Mouse (Mus musculus) forebrain, embryonic 11.5 days (tissue): ENCODE results near the gene Gpr137. TPM values are rescaled to one million over a fixed set of nuclear protein-coding genes. Genes with fewer than 3 reads are reported as not detected.

Experiments used
- ATAC-seq: fragments of 200-750 bp; cut with Nextera tagmentation; replicated peaks from 2 replicates; pipeline ENCODE4 v1.8.0; 2017; ENCODE audit warnings: moderate TSS enrichment; ENCODE audit not compliant: low FRiP score
- DNase-seq: peaks from one replicate; pipeline ENCODE4 v3.0.0-alpha.2; 2017; ENCODE audit warnings: low spot score
- H3K27ac ChIP-seq: fragments of 300-500 bp; sonication (generic); 2 replicates; pipeline ENCODE4 v1.5.1; 2014; ENCODE audit warnings: low read depth, low read length
- H3K27me3 ChIP-seq: fragments of 300-500 bp; sonication (generic); 2 replicates; pipeline ENCODE4 v1.6.1; 2014; ENCODE audit warnings: mild to moderate bottlenecking, low read length, mixed read lengths; ENCODE audit not compliant: control insufficient read depth, insufficient read depth
- H3K36me3 ChIP-seq: fragments of 300-500 bp; sonication (generic); 2 replicates; pipeline ENCODE4 v1.6.1; 2014; ENCODE audit warnings: mild to moderate bottlenecking, low read length, moderate library complexity, mixed read lengths; ENCODE audit not compliant: control insufficient read depth, insufficient read depth
- H3K4me1 ChIP-seq: fragments of 300-500 bp; sonication (generic); replicated peaks from 2 replicates; pipeline ENCODE4 v1.6.1; 2014; ENCODE audit warnings: low read length, mixed read lengths; ENCODE audit not compliant: control insufficient read depth, insufficient read depth
- H3K4me2 ChIP-seq: fragments of 300-500 bp; sonication (generic); 2 replicates; pipeline ENCODE4 v1.6.1; 2014; ENCODE audit warnings: low read depth, mild to moderate bottlenecking, low read length, moderate library complexity, mixed read lengths; ENCODE audit not compliant: severe bottlenecking
- H3K4me3 ChIP-seq: fragments of 300-500 bp; sonication (generic); 2 replicates; pipeline ENCODE4 v1.5.1; 2014; ENCODE audit warnings: low read depth, low read length
- H3K9ac ChIP-seq: fragments of 300-500 bp; sonication (generic); 2 replicates; pipeline ENCODE4 v1.6.1; 2014; ENCODE audit warnings: low read length
- H3K9me3 ChIP-seq: fragments of 300-500 bp; sonication (generic); 2 replicates; pipeline ENCODE4 v1.6.1; 2016; ENCODE audit warnings: low read length, mixed read lengths; ENCODE audit not compliant: control insufficient read depth
- WGBS: fragments of 180-500 bp; shearing (Covaris S2); extraction: QIAGEN DNeasy Blood & Tissue Kit; methylation state at CpG from one replicate; pipeline ENCODE4 v1.1.7; 2014; 5-methylcytosine and 5-hydroxymethylcytosine counted together
- polyA plus RNA-seq: library from polyadenylated mRNA; unstranded; fragments of >200 nt; fragmentation: Nextera tagmentation; extraction: Ambion mirVana; gene quantifications from 2 replicates; pipeline ENCODE4 v1.2.1, GENCODE M21; 2014

Gpr137 gene
- polyA plus RNA-seq, 1 experiment from 2014 or later, result 32.7 TPM

GRCm38 (mm10) chr19:6969291-6969664 lies 27.0 kb upstream of the Gpr137 start:
- no peak overlapping the region for H3K27ac ChIP-seq
- peaks cover 2% of the 10 kb centered on the region; the same call in 1 of the 2 replicates for H3K27me3 ChIP-seq
- 1% methylated on average over 20 of the region's 20 CpGs for WGBS
- no peaks in the 10 kb centered on the region for H3K36me3 ChIP-seq
- no peaks in the 10 kb centered on the region for H3K9me3 ChIP-seq
- H3K4me1 ChIP-seq, result peaks cover 10% of the 10 kb centered on the region
- no peak; the same call in 1 of the 2 replicates for ATAC-seq
- DNase-seq, result no peak
- H3K4me3 ChIP-seq, result peak overlapping the region; percentile 45
- H3K4me2 ChIP-seq, result peak overlapping the region; percentile 51
- H3K9ac ChIP-seq, result peak overlapping the region; percentile 55

- Histone ChIP-seq H3K4me3 (peak overlapping the region; percentile 45), H3K27me3 (peaks cover 2% of the 10 kb centered on the region; the same call in 1 of the 2 replicates), H3K27ac (no peak overlapping the region), H3K4me1 (peaks cover 8% of the 10 kb centered on the region), H3K9me3 (no peaks in the 10 kb centered on the region), H3K4me2 (peak overlapping the region; percentile 51), H3K36me3 (no peaks in the 10 kb centered on the region), H3K9ac (no peak overlapping the region)
- DNase-seq (no peak), ATAC-seq (no peak)
- WGBS, result 14% methylated on average over 15 of the region's 15 CpGs
Observed at GRCm38 (mm10) chr19:6968491-6969271, 26.4 kb upstream of the Gpr137 start.

GRCm38 (mm10) chr19:6956461-6956860 lies 14.2 kb upstream of the Gpr137 start:
- no peaks in the 10 kb centered on the region; the same call in 1 of the 2 replicates for H3K36me3 ChIP-seq
- no peaks in the 10 kb centered on the region for H3K27me3 ChIP-seq
- 80% methylated on average over 10 of the region's 10 CpGs for WGBS
- ATAC-seq (no peak), DNase-seq (no peak)
- no peaks in the 10 kb centered on the region for H3K9me3 ChIP-seq
- no peak overlapping the region for H3K27ac ChIP-seq
- H3K4me3 ChIP-seq, result no peak overlapping the region
- no peak overlapping the region for H3K9ac ChIP-seq
- H3K4me1 ChIP-seq, result peaks cover 4% of the 10 kb centered on the region; the same call in 1 of the 2 replicates
- no peak overlapping the region for H3K4me2 ChIP-seq

- Histone ChIP-seq H3K4me1 (peaks cover 4% of the 10 kb centered on the region; the same call in 1 of the 2 replicates), H3K27ac (no peak overlapping the region), H3K27me3 (no peaks in the 10 kb centered on the region), H3K36me3 (no peaks in the 10 kb centered on the region; the same call in 1 of the 2 replicates), H3K9me3 (no peaks in the 10 kb centered on the region), H3K9ac (no peak overlapping the region), H3K4me2 (no peak overlapping the region), H3K4me3 (no peak overlapping the region)
- ATAC-seq, result no peak
- WGBS, result 88% methylated on average over 7 of the region's 7 CpGs
- no peak for DNase-seq
Observed at GRCm38 (mm10) chr19:6955424-6955823, 13.1 kb upstream of the Gpr137 start.

- H3K27ac ChIP-seq, result no peak overlapping the region
- DNase-seq (no peak), ATAC-seq (no peak)
- peaks cover 8% of the 10 kb centered on the region; the same call in 1 of the 2 replicates for H3K4me1 ChIP-seq
- H3K27me3 ChIP-seq, result no peaks in the 10 kb centered on the region
- H3K4me3 ChIP-seq, result no peak overlapping the region
- no peak overlapping the region for H3K4me2 ChIP-seq
- H3K9ac ChIP-seq, result no peak overlapping the region
- WGBS, result 55% methylated on average over 9 of the region's 9 CpGs
- H3K9me3 ChIP-seq, result no peaks in the 10 kb centered on the region
- no peaks in the 10 kb centered on the region; the same call in 1 of the 2 replicates for H3K36me3 ChIP-seq
Observed at GRCm38 (mm10) chr19:6954046-6954445, 11.8 kb upstream of the Gpr137 start.

- no peaks in the 10 kb centered on the region; the same call in 1 of the 2 replicates for H3K36me3 ChIP-seq
- H3K4me3 ChIP-seq, result no peak overlapping the region
- no peak overlapping the region for H3K27ac ChIP-seq
- no peak for ATAC-seq
- 18% methylated on average over 3 of the region's 3 CpGs for WGBS
- H3K27me3 ChIP-seq, result no peaks in the 10 kb centered on the region
- H3K4me2 ChIP-seq, result peak overlapping the region; percentile 96
- no peak for DNase-seq
- H3K9ac ChIP-seq, result peak overlapping the region; percentile 85; the same call in 1 of the 2 replicates
- H3K9me3 ChIP-seq, result no peaks in the 10 kb centered on the region
- H3K4me1 ChIP-seq, result peaks cover 8% of the 10 kb centered on the region; the same call in 1 of the 2 replicates
Observed at GRCm38 (mm10) chr19:6952712-6953037, 10.4 kb upstream of the Gpr137 start.

- Histone ChIP-seq H3K9me3 (no peaks in the 10 kb centered on the region), H3K36me3 (no peaks in the 10 kb centered on the region; the same call in 1 of the 2 replicates), H3K4me2 (peak overlapping the region; percentile 96), H3K9ac (peak overlapping the region; percentile 85), H3K27me3 (no peaks in the 10 kb centered on the region), H3K4me3 (peak overlapping the region; percentile 60), H3K27ac (peak overlapping the region; percentile 97), H3K4me1 (peaks cover 8% of the 10 kb centered on the region; the same call in 1 of the 2 replicates)
- 4% methylated on average over 31 of the region's 31 CpGs for whole genome bisulfite sequencing
- ATAC-seq, result no peak; the same call in 1 of the 2 replicates
- DNase-seq, result peak; percentile 77
Observed at GRCm38 (mm10) chr19:6951994-6952711, 9.9 kb upstream of the Gpr137 start.

- peak; percentile 94 for DNase-seq
- WGBS, result under 1% methylated on average over 35 of the region's 35 CpGs
- peak overlapping the region; percentile 96 for H3K4me2 ChIP-seq
- peak overlapping the region; percentile 60 for H3K4me3 ChIP-seq
- peaks cover 8% of the 10 kb centered on the region; the same call in 1 of the 2 replicates for H3K4me1 ChIP-seq
- peak overlapping the region; percentile 85 for H3K9ac ChIP-seq
- peak overlapping the region; percentile 97 for H3K27ac ChIP-seq
- H3K9me3 ChIP-seq, result no peaks in the 10 kb centered on the region
- H3K27me3 ChIP-seq, result no peaks in the 10 kb centered on the region
- H3K36me3 ChIP-seq, result no peaks in the 10 kb centered on the region; the same call in 1 of the 2 replicates
- ATAC-seq, result peak; percentile 90
Observed at GRCm38 (mm10) chr19:6951381-6951968, 9.2 kb upstream of the Gpr137 start.
